Mouse (Mus musculus): ENCODE measurements around the gene Abcb8. TPM values are rescaled to one million over a fixed set of nuclear protein-coding genes. Genes with fewer than 3 reads are reported as not detected.
A peak's percentile ranks its signal among the peaks of the same experiment; 100 is the strongest.

Abcb8 gene
- total and polyA plus RNA-seq, 3 experiments, result 76.9 to 124 TPM; not detected in 1

DNA sequence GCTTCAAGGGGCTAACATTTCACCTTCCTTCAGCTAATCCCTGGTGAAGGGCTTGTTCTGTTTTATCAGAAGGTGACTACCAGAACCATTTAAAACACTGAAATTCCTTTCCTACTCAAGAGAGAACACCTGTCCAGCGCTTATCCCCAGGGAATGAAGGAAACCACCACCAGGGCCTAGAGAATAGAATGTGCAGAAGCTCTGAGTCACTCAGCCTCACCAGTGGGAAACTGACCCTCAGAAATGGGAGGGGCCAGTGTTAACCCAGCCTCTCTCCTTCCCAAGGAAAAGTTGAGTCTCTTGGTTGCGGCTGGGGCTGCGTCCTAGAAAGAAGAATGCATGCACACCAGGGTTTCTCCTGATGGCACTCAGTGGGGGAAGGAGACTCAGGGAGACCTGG is 61.6 kb downstream of the Abcb8 start:
- H3K4me3 ChIP-seq (ENCODE audit: control insufficient read depth in 1 of 2, insufficient read depth in 1 of 2, low read depth in 2 of 2, low read length in 2 of 2), result no peak overlapping the region
- H3K9me3 ChIP-seq (replicated peaks; ENCODE audit: insufficient read depth, low read length), result no peaks in the 10 kb centered on the region
- peaks cover 8 to 19% of the 10 kb centered on the region in 2 experiments for H3K4me1 ChIP-seq (ENCODE audit: control insufficient read depth in 1 of 2, insufficient read depth in 2 of 2, low read length in 2 of 2)
- no peak overlapping the region for H3K27ac ChIP-seq (ENCODE audit: control insufficient read depth, low read depth, low read length)
- H3K36me3 ChIP-seq (ENCODE audit: control insufficient read depth in 1 of 2, insufficient read depth in 2 of 2, low read length in 2 of 2), result peaks cover 0 to 14% of the 10 kb centered on the region in 2 experiments; a peak in 3 of 4 replicates
- no peak for DNase-seq (ENCODE audit: low read depth, low spot score)
- H3K9ac ChIP-seq (ENCODE audit: control insufficient read depth, low read depth, low read length, poor library complexity, severe bottlenecking), result no peak overlapping the region
- H3K79me2 ChIP-seq (ENCODE audit: control insufficient read depth, insufficient read depth, low read length, poor library complexity), result peaks cover 71% of the 10 kb centered on the region
- TF ChIP-seq GABPA (IDR thresholded peaks at IDR 0.05; ENCODE audit: low read depth, low read length), result no peak
- no peak for TF ChIP-seq UBTF (IDR thresholded peaks at IDR 0.05; ENCODE audit: borderline replicate concordance, insufficient read depth, low read depth, low read length)
- TF ChIP-seq SMC3 (IDR thresholded peaks at IDR 0.05; ENCODE audit: low read depth, low read length), result no peak
- 0 out of 2 replicates have a peak, but pooled peaks have one; percentile 25 for TF ChIP-seq POLR2AphosphoS2 (IDR thresholded peaks at IDR 0.05; ENCODE audit: low read length)
- no peak for TF ChIP-seq ELF1 (IDR thresholded peaks at IDR 0.05; ENCODE audit: low read depth, low read length)
- H3K27me3 ChIP-seq (ENCODE audit: control insufficient read depth in 1 of 2, insufficient read depth in 2 of 2, low read length in 2 of 2), result no peaks in the 10 kb centered on the region

DNA sequence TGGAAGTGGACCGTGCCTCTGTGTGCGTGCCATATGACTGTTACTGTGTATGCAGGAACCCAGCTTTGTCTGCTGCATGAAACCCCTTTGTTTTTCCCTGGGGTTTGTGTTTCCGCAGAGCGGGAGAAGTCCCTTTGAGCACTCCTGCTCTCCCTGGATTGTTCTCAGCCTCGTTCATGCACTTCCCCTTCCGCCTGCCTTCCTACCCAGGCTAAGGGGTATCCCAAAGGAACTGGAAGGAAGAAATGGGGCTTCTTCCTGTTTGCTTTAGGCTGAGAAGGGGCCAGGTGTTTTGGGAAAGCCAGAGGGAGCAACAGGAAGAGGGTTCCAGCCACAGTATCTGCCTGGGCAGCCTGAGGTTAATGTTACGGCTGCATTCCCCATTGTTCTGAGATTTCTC is 62.1 kb downstream of the Abcb8 start:
- Histone ChIP-seq H3K9ac (ENCODE audit: control insufficient read depth, low read depth, low read length, poor library complexity, severe bottlenecking) (no peak overlapping the region), H3K27ac (ENCODE audit: control insufficient read depth, low read depth, low read length) (no peak overlapping the region), H3K9me3 (replicated peaks; ENCODE audit: insufficient read depth, low read length) (no peaks in the 10 kb centered on the region), H3K4me1 (ENCODE audit: control insufficient read depth in 1 of 2, insufficient read depth in 2 of 2, low read length in 2 of 2) (peaks cover 8 to 19% of the 10 kb centered on the region in 2 experiments), H3K4me3 (ENCODE audit: control insufficient read depth in 1 of 2, insufficient read depth in 1 of 2, low read depth in 2 of 2, low read length in 2 of 2) (no peak overlapping the region), H3K79me2 (ENCODE audit: control insufficient read depth, insufficient read depth, low read length, poor library complexity) (peaks cover 76% of the 10 kb centered on the region), H3K36me3 (ENCODE audit: control insufficient read depth in 1 of 2, insufficient read depth in 2 of 2, low read length in 2 of 2) (peaks cover 1 to 13% of the 10 kb centered on the region in 2 experiments; a peak in 3 of 4 replicates), H3K27me3 (ENCODE audit: control insufficient read depth in 1 of 2, insufficient read depth in 2 of 2, low read length in 2 of 2) (no peaks in the 10 kb centered on the region)
- TF ChIP-seq GATA1 (IDR thresholded peaks at IDR 0.05; ENCODE audit: low read depth, low read length) (no peak), EP300 (IDR thresholded peaks at IDR 0.05; ENCODE audit: low read depth in 1 of 2, low read length in 2 of 2) (no peak), MAX (IDR thresholded peaks at IDR 0.05; ENCODE audit: low read length) (no peak), POLR2AphosphoS5 (IDR thresholded peaks at IDR 0.05; ENCODE audit: borderline replicate concordance, low read depth, low read length) (no peak), ZMIZ1 (IDR thresholded peaks at IDR 0.05; ENCODE audit: low read depth, low read length) (no peak), ETS1 (IDR thresholded peaks at IDR 0.05; ENCODE audit: low read depth, low read length) (no peak), ELF1 (IDR thresholded peaks at IDR 0.05; ENCODE audit: low read depth, low read length) (no peak), USF2 (IDR thresholded peaks at IDR 0.05; ENCODE audit: borderline replicate concordance in 1 of 2, insufficient read depth in 1 of 2, low read depth in 1 of 2, low read length in 2 of 2) (no peak), E2F4 (IDR thresholded peaks at IDR 0.05; ENCODE audit: borderline replicate concordance, low read depth, low read length) (no peak), UBTF (IDR thresholded peaks at IDR 0.05; ENCODE audit: borderline replicate concordance, insufficient read depth, low read depth, low read length) (no peak), CHD2 (IDR thresholded peaks at IDR 0.05; ENCODE audit: low read length) (no peak), MYC (IDR thresholded peaks at IDR 0.05; ENCODE audit: low read depth, low read length) (no peak), HCFC1 (IDR thresholded peaks at IDR 0.05; ENCODE audit: low read depth, low read length) (no peak), JUND (IDR thresholded peaks at IDR 0.05; ENCODE audit: low read depth, low read length) (no peak), MAFK (IDR thresholded peaks at IDR 0.05; ENCODE audit: borderline replicate concordance, low read depth, low read length) (no peak)
- DNase-seq (ENCODE audit: low read depth, low spot score), result no peak

Other genes starting within 250 kb of the Abcb8 start
- 11.9 and 13.8 TPM in 2 replicates for gene Nupl2, start 228.7 kb upstream of the Abcb8 start, total RNA-seq (2012; rRNA removed)
- 100 to 1,000 TPM in 1 of 2 experiments, 10 to 100 TPM in 1; 23.1 to 121 TPM for gene Nupl2, start 228.7 kb upstream of the Abcb8 start, polyA plus RNA-seq (2012; ENCODE audit: insufficient read depth in 1 of 2, insufficient read length in 2 of 2, low read depth in 1 of 2, low replicate concordance in 2 of 2, missing spikeins in 1 of 2)
- gene Kcnh2, start 42.1 kb upstream of the Abcb8 start, total RNA-seq (2012; rRNA removed), result 1.8 and 2.0 TPM in 2 replicates
- gene Kcnh2, start 42.1 kb upstream of the Abcb8 start, polyA plus RNA-seq (2012; ENCODE audit: insufficient read depth in 1 of 2, insufficient read length in 2 of 2, low read depth in 1 of 2, low replicate concordance in 2 of 2, missing spikeins in 1 of 2), result 1 to 10 TPM in 1 of 2 experiments, not detected in 1; 6.8 TPM
- gene Nos3, start 28.9 kb upstream of the Abcb8 start, total RNA-seq (2012; rRNA removed), result 2.0 and 3.9 TPM in 2 replicates
- 1 to 10 TPM in 1 of 2 experiments, not detected in 1; 6.2 TPM for gene Nos3, start 28.9 kb upstream of the Abcb8 start, polyA plus RNA-seq (2012; ENCODE audit: insufficient read depth in 1 of 2, insufficient read length in 2 of 2, low read depth in 1 of 2, low replicate concordance in 2 of 2, missing spikeins in 1 of 2)
- gene Atg9b, start 1.5 kb upstream of the Abcb8 start, total RNA-seq (2012; rRNA removed), result 30.2 and 41.2 TPM in 2 replicates
- gene Atg9b, start 1.5 kb upstream of the Abcb8 start, polyA plus RNA-seq (2012; ENCODE audit: insufficient read depth in 1 of 2, insufficient read length in 2 of 2, low read depth in 1 of 2, low replicate concordance in 2 of 2, missing spikeins in 1 of 2), result 10 to 100 TPM in 1 of 2 experiments, not detected in 1; 41.5 TPM
- 0.04 TPM in 1 of 2 replicates, not detected in the other for gene Asic3, start 19.7 kb downstream of the Abcb8 start, total RNA-seq (2012; rRNA removed)
- gene Asic3, start 19.7 kb downstream of the Abcb8 start, polyA plus RNA-seq (2012; ENCODE audit: insufficient read depth in 1 of 2, insufficient read length in 2 of 2, low read depth in 1 of 2, low replicate concordance in 2 of 2, missing spikeins in 1 of 2), result under 1 TPM in 1 of 2 experiments, not detected in 1; 0.35 TPM
- 18.2 and 24.8 TPM in 2 replicates for gene Cdk5, start 29.9 kb downstream of the Abcb8 start, total RNA-seq (2012; rRNA removed)
- gene Cdk5, start 29.9 kb downstream of the Abcb8 start, polyA plus RNA-seq (2012; ENCODE audit: insufficient read depth in 1 of 2, insufficient read length in 2 of 2, low read depth in 1 of 2, low replicate concordance in 2 of 2, missing spikeins in 1 of 2), result 10 to 100 TPM in 1 of 2 experiments, not detected in 1; 82.6 TPM
- gene Slc4a2, start 30.2 kb downstream of the Abcb8 start, total RNA-seq (2012; rRNA removed), result 20.1 and 20.9 TPM in 2 replicates
- 10 to 100 TPM in 1 of 2 experiments, not detected in 1; 56.3 TPM for gene Slc4a2, start 30.2 kb downstream of the Abcb8 start, polyA plus RNA-seq (2012; ENCODE audit: insufficient read depth in 1 of 2, insufficient read length in 2 of 2, low read depth in 1 of 2, low replicate concordance in 2 of 2, missing spikeins in 1 of 2)
- 87.6 and 111 TPM in 2 replicates for gene Fastk, start 51.6 kb downstream of the Abcb8 start, total RNA-seq (2012; rRNA removed)
- gene Fastk, start 51.6 kb downstream of the Abcb8 start, polyA plus RNA-seq (2012; ENCODE audit: insufficient read depth in 1 of 2, insufficient read length in 2 of 2, low read depth in 1 of 2, low replicate concordance in 2 of 2, missing spikeins in 1 of 2), result 100 to 1,000 TPM; 228 to 273 TPM
- gene Tmub1, start 54.2 kb downstream of the Abcb8 start, total RNA-seq (2012; rRNA removed), result 16.4 and 17.8 TPM in 2 replicates
- gene Tmub1, start 54.2 kb downstream of the Abcb8 start, polyA plus RNA-seq (2012; ENCODE audit: insufficient read depth in 1 of 2, insufficient read length in 2 of 2, low read depth in 1 of 2, low replicate concordance in 2 of 2, missing spikeins in 1 of 2), result 10 to 100 TPM in 1 of 2 experiments, not detected in 1; 36.0 TPM
- gene Agap3, start 58.5 kb downstream of the Abcb8 start, total RNA-seq (2012; rRNA removed), result 104 and 116 TPM in 2 replicates
- gene Agap3, start 58.5 kb downstream of the Abcb8 start, polyA plus RNA-seq (2012; ENCODE audit: insufficient read depth in 1 of 2, insufficient read length in 2 of 2, low read depth in 1 of 2, low replicate concordance in 2 of 2, missing spikeins in 1 of 2), result 100 to 1,000 TPM; 138 to 203 TPM
- gene Gbx1, start 133.5 kb downstream of the Abcb8 start, total RNA-seq (2012; rRNA removed), result 0.08 and 0.36 TPM in 2 replicates
- gene Gbx1, start 133.5 kb downstream of the Abcb8 start, polyA plus RNA-seq (2012; ENCODE audit: insufficient read depth in 1 of 2, insufficient read length in 2 of 2, low read depth in 1 of 2, low replicate concordance in 2 of 2, missing spikeins in 1 of 2), result under 1 TPM in 1 of 2 experiments, not detected in 1; 0.49 TPM
- 0.12 and 0.13 TPM in 2 replicates for gene Asb10, start 147.3 kb downstream of the Abcb8 start, total RNA-seq (2012; rRNA removed)
- gene Asb10, start 147.3 kb downstream of the Abcb8 start, polyA plus RNA-seq (2012; ENCODE audit: insufficient read depth in 1 of 2, insufficient read length in 2 of 2, low read depth in 1 of 2, low replicate concordance in 2 of 2, missing spikeins in 1 of 2), result under 1 TPM in 1 of 2 experiments, not detected in 1; 0.32 TPM
- gene 4931409K22Rik, start 163.1 kb downstream of the Abcb8 start, total RNA-seq (2012; rRNA removed), result not detected in 2 replicates
- gene 4931409K22Rik, start 163.1 kb downstream of the Abcb8 start, polyA plus RNA-seq (2012; ENCODE audit: insufficient read depth in 1 of 2, insufficient read length in 2 of 2, low read depth in 1 of 2, low replicate concordance in 2 of 2, missing spikeins in 1 of 2), result not detected
- gene Abcf2, start 183.8 kb downstream of the Abcb8 start, total RNA-seq (2012; rRNA removed), result 228 and 257 TPM in 2 replicates
- 100 to 1,000 TPM in 1 of 2 experiments, not detected in 1; 244 TPM for gene Abcf2, start 183.8 kb downstream of the Abcb8 start, polyA plus RNA-seq (2012; ENCODE audit: insufficient read depth in 1 of 2, insufficient read length in 2 of 2, low read depth in 1 of 2, low replicate concordance in 2 of 2, missing spikeins in 1 of 2)
- 37.1 and 37.9 TPM in 2 replicates for gene Chpf2, start 193.1 kb downstream of the Abcb8 start, total RNA-seq (2012; rRNA removed)
- 10 to 100 TPM in 1 of 2 experiments, not detected in 1; 39.7 TPM for gene Chpf2, start 193.1 kb downstream of the Abcb8 start, polyA plus RNA-seq (2012; ENCODE audit: insufficient read depth in 1 of 2, insufficient read length in 2 of 2, low read depth in 1 of 2, low replicate concordance in 2 of 2, missing spikeins in 1 of 2)
- 2.1 and 2.7 TPM in 2 replicates for gene Smarcd3, start 230.7 kb downstream of the Abcb8 start, total RNA-seq (2012; rRNA removed)
- 10 to 100 TPM in 1 of 2 experiments, not detected in 1; 16.5 TPM for gene Smarcd3, start 230.7 kb downstream of the Abcb8 start, polyA plus RNA-seq (2012; ENCODE audit: insufficient read depth in 1 of 2, insufficient read length in 2 of 2, low read depth in 1 of 2, low replicate concordance in 2 of 2, missing spikeins in 1 of 2)